Mouse (Mus musculus): Measurements from ENCODE around the gene Cbx1. TPM values are rescaled to one million over a fixed set of nuclear protein-coding genes. Genes with fewer than 3 reads are reported as not detected.

Gene Cbx1
- total and polyA plus RNA-seq, 3 experiments: 132 to 368 (median 152) TPM

GRCm38 (mm10) chr11:96823471-96823837 is 34.5 kb downstream of the Cbx1 start:
- DNase-seq (ENCODE audit: low read depth, low spot score): no peak
- Histone ChIP-seq H3K9me3 (replicated peaks; ENCODE audit: insufficient read depth, low read length) (no peaks in the 10 kb centered on the region), H3K79me2 (ENCODE audit: control insufficient read depth, insufficient read depth, low read length, poor library complexity) (peaks cover 59% of the 10 kb centered on the region), H3K4me3 (ENCODE audit: control insufficient read depth in 1 of 2, insufficient read depth in 1 of 2, low read depth in 2 of 2, low read length in 2 of 2) (peak overlapping the region; percentile 7 to 57; a peak in 2 of 4 replicates), H3K9ac (ENCODE audit: control insufficient read depth, low read depth, low read length, poor library complexity, severe bottlenecking) (peak overlapping the region; percentile 52), H3K27ac (ENCODE audit: control insufficient read depth, low read depth, low read length) (peak overlapping the region; percentile 71; the same call in 1 of the 2 replicates), H3K4me1 (ENCODE audit: control insufficient read depth in 1 of 2, insufficient read depth in 2 of 2, low read length in 2 of 2) (peaks cover 25 to 55% of the 10 kb centered on the region in 2 experiments), H3K36me3 (ENCODE audit: control insufficient read depth in 1 of 2, insufficient read depth in 2 of 2, low read length in 2 of 2) (peaks cover 47 to 55% of the 10 kb centered on the region in 2 experiments), H3K27me3 (ENCODE audit: control insufficient read depth in 1 of 2, insufficient read depth in 2 of 2, low read length in 2 of 2) (no peaks in the 10 kb centered on the region)
- TF ChIP-seq ELF1 (IDR thresholded peaks at IDR 0.05; ENCODE audit: low read depth, low read length): no peak
- TF ChIP-seq UBTF (IDR thresholded peaks at IDR 0.05; ENCODE audit: borderline replicate concordance, insufficient read depth, low read depth, low read length): no peak

- DNase-seq (ENCODE audit: low read depth, low spot score): peak; percentile 95
- no peak overlapping the region; the same call in 1 of the 2 replicates for H3K27ac ChIP-seq (ENCODE audit: control insufficient read depth, low read depth, low read length)
- TF ChIP-seq MAZ (IDR thresholded peaks at IDR 0.05; ENCODE audit: low read depth, low read length) (0 out of 2 replicates have a peak, but pooled peaks have one; percentile 58), JUND (IDR thresholded peaks at IDR 0.05; ENCODE audit: low read depth, low read length) (no peak), RCOR1 (IDR thresholded peaks at IDR 0.05; ENCODE audit: low read depth, low read length) (0 out of 2 replicates have a peak, but pooled peaks have one; percentile 31), ETS1 (IDR thresholded peaks at IDR 0.05; ENCODE audit: low read depth, low read length) (peak; percentile 50; the same call in 1 of the 2 replicates), POLR2AphosphoS5 (IDR thresholded peaks at IDR 0.05; ENCODE audit: borderline replicate concordance, low read depth, low read length) (no peak), HCFC1 (IDR thresholded peaks at IDR 0.05; ENCODE audit: low read depth, low read length) (0 out of 2 replicates have a peak, but pooled peaks have one; percentile 18), ZC3H11A (IDR thresholded peaks at IDR 0.05; ENCODE audit: low read depth, low read length) (no peak), TBP (IDR thresholded peaks at IDR 0.05; ENCODE audit: low read depth, low read length) (peak; percentile 56; the same call in 1 of the 2 replicates), BHLHE40 (IDR thresholded peaks at IDR 0.05; ENCODE audit: borderline replicate concordance, low read depth, low read length) (no peak), E2F4 (IDR thresholded peaks at IDR 0.05; ENCODE audit: borderline replicate concordance, low read depth, low read length) (no peak), TCF12 (IDR thresholded peaks at IDR 0.05; ENCODE audit: low read depth, low read length) (no peak), ZMIZ1 (IDR thresholded peaks at IDR 0.05; ENCODE audit: low read depth, low read length) (no peak), MXI1 (IDR thresholded peaks at IDR 0.05; ENCODE audit: low read depth, low read length) (peak; percentile 33), SIN3A (IDR thresholded peaks at IDR 0.05; ENCODE audit: low read length) (peak; percentile 82), SMC3 (IDR thresholded peaks at IDR 0.05; ENCODE audit: low read depth, low read length) (no peak), USF1 (IDR thresholded peaks at IDR 0.05; ENCODE audit: low read depth, low read length) (no peak), ZNF384 (IDR thresholded peaks at IDR 0.05; ENCODE audit: low read depth, low read length) (no peak), ELF1 (IDR thresholded peaks at IDR 0.05; ENCODE audit: low read depth, low read length) (peak; percentile 85)
- H3K27me3 ChIP-seq (ENCODE audit: control insufficient read depth in 1 of 2, insufficient read depth in 2 of 2, low read length in 2 of 2): no peaks in the 10 kb centered on the region
- H3K9ac ChIP-seq (ENCODE audit: control insufficient read depth, low read depth, low read length, poor library complexity, severe bottlenecking): peak overlapping the region; percentile 52; the same call in 1 of the 2 replicates
- peaks cover 65% of the 10 kb centered on the region for H3K79me2 ChIP-seq (ENCODE audit: control insufficient read depth, insufficient read depth, low read length, poor library complexity)
- H3K4me3 ChIP-seq (ENCODE audit: control insufficient read depth in 1 of 2, insufficient read depth in 1 of 2, low read depth in 2 of 2, low read length in 2 of 2): peak overlapping the region; percentile 12 to 57; a peak in 2 of 4 replicates
- H3K36me3 ChIP-seq (ENCODE audit: control insufficient read depth in 1 of 2, insufficient read depth in 2 of 2, low read length in 2 of 2): peaks cover 43 to 58% of the 10 kb centered on the region in 2 experiments
- peaks cover 25 to 55% of the 10 kb centered on the region in 2 experiments for H3K4me1 ChIP-seq (ENCODE audit: control insufficient read depth in 1 of 2, insufficient read depth in 2 of 2, low read length in 2 of 2)
- no peaks in the 10 kb centered on the region for H3K9me3 ChIP-seq (replicated peaks; ENCODE audit: insufficient read depth, low read length)
Observed at GRCm38 (mm10) chr11:96823880-96824782, 35.2 kb downstream of the Cbx1 start.

Data from MEL (cell line).